Mouse (Mus musculus): Measurements from ENCODE around the gene Tmco5.
"Not testable (repeated sequence)": the region's sequence is repeated elsewhere in the genome, so short reads cannot be mapped to it uniquely, and the experiment has no call there.

The Tmco5 gene

GRCm38 (mm10) chr2:116922580-116923500 lies 44.3 kb downstream of the Tmco5 start:
- no peak for DNase-seq (ENCODE audit: low spot score in 2 of 2)

GRCm38 (mm10) chr2:116923684-116924083 lies 45.2 kb downstream of the Tmco5 start:
- DNase-seq (ENCODE audit: low spot score in 2 of 2), result no peak

DNA sequence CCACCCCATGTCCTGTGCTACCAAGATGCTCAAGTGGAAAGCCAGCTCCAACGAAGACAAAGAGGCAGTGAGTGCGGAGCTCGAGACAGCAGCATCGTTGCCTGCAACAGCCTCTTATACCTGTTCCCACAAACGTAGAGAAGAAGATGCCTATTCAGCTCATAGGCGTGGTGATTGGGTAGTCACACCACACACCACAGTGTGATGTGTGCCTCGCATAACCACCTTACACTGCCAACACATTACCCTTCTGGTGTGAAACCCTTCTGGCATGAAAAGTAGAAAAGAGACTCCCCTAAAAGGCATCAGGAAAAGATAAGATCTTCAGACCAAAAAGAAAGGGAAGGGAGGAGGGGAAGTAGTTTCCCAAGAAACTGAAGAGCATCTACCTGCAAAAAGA lies 45.8 kb downstream of the Tmco5 start:
- DNase-seq (ENCODE audit: low spot score in 2 of 2), result no peak

DNA sequence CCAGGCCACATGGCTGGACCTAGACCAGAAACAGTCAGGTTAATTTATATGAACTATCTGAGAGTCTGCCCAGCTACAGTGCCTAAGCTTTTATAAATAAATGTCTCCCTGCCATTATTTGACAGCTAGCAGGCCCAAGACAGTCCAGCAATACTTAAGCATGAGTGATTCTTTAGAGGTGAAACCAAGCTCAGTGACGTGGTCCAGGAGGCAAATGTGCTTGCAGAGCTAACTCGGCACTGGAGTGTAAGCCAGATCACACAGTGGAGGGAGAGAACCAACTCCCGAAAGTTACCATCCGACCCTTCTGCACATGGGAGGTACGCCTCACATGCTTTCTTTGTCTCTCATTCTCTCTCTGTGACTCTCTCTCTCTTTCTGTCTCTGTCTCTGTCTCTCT lies 46.7 kb downstream of the Tmco5 start:
- DNase-seq (ENCODE audit: low spot score in 2 of 2), result no peak

DNA sequence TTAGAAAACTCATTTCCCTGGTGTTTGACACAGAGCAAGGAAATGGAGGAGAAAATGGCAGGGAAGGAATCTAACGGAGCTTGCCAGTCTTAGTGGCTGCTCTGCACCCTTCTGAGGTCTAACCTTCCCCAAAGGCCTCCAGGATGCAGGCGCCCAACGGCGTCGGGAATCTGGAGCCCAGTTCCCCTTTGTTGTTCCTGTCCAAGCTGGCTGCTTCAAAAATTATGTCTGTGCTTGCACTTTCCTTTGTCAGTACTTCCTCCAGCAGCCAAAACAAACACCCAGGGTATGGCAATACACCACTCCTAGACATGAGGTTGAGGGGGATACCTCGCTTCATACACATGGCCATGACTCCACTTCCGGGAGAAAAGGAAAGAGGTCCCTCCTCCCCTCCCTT lies 53.7 kb downstream of the Tmco5 start:
- DNase-seq (ENCODE audit: low spot score in 2 of 2), result no peak

- DNase-seq (ENCODE audit: low spot score in 2 of 2), result not testable (repeated sequence)
Measured at GRCm38 (mm10) chr2:116934236-116934635, 55.7 kb downstream of the Tmco5 start.

DNA sequence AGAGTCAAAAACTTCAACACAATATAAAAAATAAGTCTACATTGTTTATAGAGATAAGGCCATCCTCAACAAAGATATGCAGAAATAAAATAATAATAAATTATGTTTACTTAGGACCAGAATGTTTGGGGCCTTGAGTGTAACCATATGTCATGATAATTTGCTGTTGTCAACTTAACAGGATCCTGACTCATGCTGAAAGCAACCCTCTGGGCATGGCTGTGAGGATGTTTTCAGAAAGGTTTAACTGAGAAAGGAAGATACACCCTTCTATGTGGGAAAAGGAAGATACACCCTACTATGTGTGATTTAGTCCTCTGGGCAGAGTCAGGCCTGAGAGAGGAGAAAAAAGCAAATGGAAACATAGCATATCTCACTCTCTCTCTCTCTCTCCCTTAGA lies 56.3 kb downstream of the Tmco5 start:
- DNase-seq (ENCODE audit: low spot score in 2 of 2), result no peak

- DNase-seq (ENCODE audit: low spot score in 2 of 2), result no peak
Measured at GRCm38 (mm10) chr2:116936371-116936770, 57.9 kb downstream of the Tmco5 start.

DNA sequence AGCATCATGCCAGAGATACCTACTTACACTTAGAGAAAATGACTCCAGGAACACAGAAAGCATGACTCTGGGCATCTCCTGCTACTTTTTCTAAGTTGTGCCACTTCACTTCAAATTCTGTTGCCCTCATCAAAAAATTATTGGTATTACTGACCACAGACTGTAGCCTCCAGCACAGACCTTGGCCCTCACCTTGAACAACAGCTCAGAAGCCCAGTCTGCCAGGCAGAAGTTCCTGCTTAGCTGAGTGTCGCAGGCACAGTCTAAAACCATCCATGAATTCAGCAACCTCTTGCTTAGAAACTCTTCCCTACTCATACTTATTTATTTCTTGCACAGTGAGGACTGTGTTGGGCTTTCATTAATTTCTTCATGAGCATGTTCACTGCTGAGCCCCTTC lies 58.7 kb downstream of the Tmco5 start:
- no peak for DNase-seq (ENCODE audit: low spot score in 2 of 2)

DNA sequence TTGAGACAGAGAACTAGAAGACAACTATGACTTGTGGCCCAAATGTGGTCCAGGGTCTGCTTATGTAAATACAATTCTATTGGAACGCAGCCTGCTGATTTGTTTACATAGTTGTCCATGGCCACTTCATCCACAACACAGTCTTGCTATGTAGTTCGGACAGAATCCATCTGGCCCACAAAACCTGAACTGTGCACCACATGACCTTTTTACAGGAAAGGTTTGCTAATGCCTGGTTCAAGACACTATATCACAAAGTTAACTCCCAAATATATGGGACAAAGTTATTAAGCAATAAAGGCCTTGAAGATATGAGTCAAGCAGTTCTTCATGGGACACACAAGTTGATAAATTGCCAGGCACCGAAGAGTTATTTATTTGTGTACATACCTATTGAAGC lies 63.3 kb downstream of the Tmco5 start:
- DNase-seq (ENCODE audit: low spot score in 2 of 2), result no peak
